Mouse (Mus musculus) bone marrow, adult 2 months (tissue): ENCODE data around the gene Stum.

Source experiments
- CTCF ChIP-seq: fragments of 200-500 bp; IDR thresholded peaks from 2 replicates; pipeline ENCODE4 v1.5.1; 2011; ENCODE audit warnings: low read length, control low read depth; ENCODE audit not compliant: control insufficient read depth, insufficient read depth
- POLR2A ChIP-seq: fragments of 200-500 bp; IDR thresholded peaks from 2 replicates; pipeline ENCODE4 v1.6.1; 2011; ENCODE audit warnings: low read depth, mild to moderate bottlenecking, control low read depth, low read length, borderline replicate concordance; ENCODE audit not compliant: control insufficient read depth

GRCm38 (mm10) chr1:180519520-180519919 is 36.2 kb upstream of the Stum start:
- TF ChIP-seq POLR2A (no peak), CTCF (no peak)
